Mouse (Mus musculus) adrenal gland, adult 8-10 months (tissue): ENCODE measurements around the gene Tgfbr2. TPM values are rescaled to one million over a fixed set of nuclear protein-coding genes. Genes with fewer than 3 reads are reported as not detected.

Source experiments
- DNase-seq: peaks from one replicate; pipeline ENCODE4 v3.0.0; 2022
- total RNA-seq, 4 experiments: library from RNA; stranded (reverse); gene quantifications; 2 replicates each; pipeline ENCODE4 v1.2.4; 2022

The Tgfbr2 gene
- 100 to 1,000 TPM in 2 of 4 experiments, 10 to 100 TPM in 2; 73.2 to 118 (median 99.8) TPM for total RNA-seq

- peak; percentile 85 for DNase-seq
Measured at GRCm38 (mm10) chr9:116174481-116175461, at the start of gene Tgfbr2. Gene Tgfbr2 (minus strand): TSS chr9:116175360.

GRCm38 (mm10) chr9:116223368-116223767 lies 48.2 kb upstream of the Tgfbr2 start:
- DNase-seq, result no peak

GRCm38 (mm10) chr9:116222643-116223042 lies 47.5 kb upstream of the Tgfbr2 start:
- DNase-seq, result no peak

GRCm38 (mm10) chr9:116222000-116222399 lies 46.8 kb upstream of the Tgfbr2 start:
- no peak for DNase-seq

DNA sequence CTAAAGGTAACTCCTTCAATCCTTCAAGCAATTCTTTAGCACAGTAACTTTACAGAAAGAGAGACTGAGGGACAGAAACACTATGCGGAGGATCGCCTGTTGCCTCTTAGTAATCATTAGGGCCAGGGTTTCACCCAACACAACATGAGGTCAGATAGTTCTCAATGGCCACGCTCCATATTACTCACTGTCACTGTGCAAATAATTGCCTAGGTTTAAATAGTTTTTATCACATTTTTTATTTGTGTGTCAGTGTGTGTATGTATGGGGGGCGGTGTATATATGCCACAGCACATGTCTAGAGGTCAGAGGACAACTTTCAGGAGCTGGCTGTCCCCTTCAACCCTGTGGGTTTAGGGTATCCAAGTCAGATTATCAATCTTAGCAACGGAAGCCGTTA lies 46.4 kb upstream of the Tgfbr2 start:
- no peak for DNase-seq

- DNase-seq, result no peak
Measured at GRCm38 (mm10) chr9:116220616-116221015, 45.5 kb upstream of the Tgfbr2 start.

DNA sequence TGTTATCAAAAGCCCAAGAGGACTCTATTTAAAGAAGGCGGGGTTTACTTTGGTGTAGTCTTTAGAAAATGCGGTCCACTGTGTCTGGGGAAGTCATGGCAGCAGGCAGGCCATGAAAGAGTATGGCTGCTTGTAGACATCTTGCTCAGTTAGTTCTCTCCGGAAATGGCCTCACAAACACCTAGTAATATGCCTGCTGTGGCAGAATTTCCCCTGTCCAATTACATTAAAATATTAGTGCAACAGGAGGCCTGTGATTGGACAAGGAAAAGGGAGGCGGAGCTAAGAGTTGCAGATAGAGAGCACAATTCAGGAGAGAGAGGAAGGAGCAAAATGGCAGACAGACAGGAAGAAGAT lies 45.0 kb upstream of the Tgfbr2 start:
- no peak for DNase-seq

GRCm38 (mm10) chr9:116219234-116220158 lies 44.3 kb upstream of the Tgfbr2 start:
- no peak for DNase-seq

GRCm38 (mm10) chr9:116218780-116219179 lies 43.6 kb upstream of the Tgfbr2 start:
- DNase-seq, result no peak

DNA sequence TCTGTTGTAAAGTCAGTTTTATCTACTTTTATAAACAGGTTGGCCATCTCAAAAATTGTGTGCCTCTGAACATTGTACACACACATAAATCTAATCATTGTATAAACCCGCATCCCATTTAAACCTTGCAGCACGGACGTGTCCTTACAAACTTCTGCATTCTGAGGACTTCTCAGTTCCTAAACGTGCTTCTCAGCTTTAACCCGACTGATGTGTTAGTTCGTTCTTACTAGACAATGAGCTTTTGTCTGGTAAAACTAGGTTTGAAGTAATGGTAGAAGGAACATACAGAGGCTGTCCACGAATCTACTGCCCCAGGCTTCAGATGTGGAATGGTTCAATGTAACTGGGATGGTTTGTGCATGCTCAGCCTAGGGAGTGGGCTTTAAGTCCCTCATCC lies 41.9 kb upstream of the Tgfbr2 start:
- DNase-seq, result no peak

DNA sequence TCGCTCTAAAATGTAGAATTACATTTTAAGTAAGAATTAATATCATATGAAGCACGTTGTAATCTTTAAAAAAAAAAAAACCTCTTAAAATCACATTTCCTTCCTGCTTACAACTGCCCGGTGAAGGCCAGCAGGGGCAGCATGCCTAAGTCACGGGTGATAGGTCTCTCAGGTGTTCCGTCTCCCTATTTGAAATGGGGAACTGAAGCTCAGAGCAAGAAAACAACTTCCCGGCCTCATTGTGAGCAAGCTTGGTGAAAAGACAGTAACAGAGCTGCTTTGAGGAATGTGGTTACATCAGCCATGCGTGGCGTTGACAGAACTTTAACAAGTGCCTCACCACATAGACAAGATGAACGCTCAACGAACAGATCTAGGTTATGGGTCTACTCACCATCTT lies 41.5 kb upstream of the Tgfbr2 start:
- DNase-seq, result no peak

DNA sequence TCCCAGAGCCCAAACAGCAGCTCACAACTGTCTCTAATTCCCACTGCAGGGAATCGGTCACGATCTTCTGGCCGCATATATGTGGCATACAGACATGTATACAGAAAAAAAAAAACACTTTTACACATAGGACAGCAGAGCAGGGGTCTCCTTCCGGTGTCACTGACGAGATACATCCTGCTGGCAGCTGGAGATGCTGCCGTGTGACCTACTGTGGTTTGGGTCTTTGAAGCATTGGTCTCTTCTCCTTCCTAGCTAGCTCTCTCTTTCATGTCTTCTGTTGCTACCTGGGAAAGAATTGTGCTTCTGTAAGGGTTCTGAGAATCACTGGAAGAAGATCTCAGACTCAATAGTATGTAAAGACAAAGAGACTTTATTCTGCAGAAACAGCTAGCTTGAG lies 39.1 kb upstream of the Tgfbr2 start:
- DNase-seq, result no peak

- DNase-seq, result no peak
Measured at GRCm38 (mm10) chr9:116212915-116213619, 37.9 kb upstream of the Tgfbr2 start.

- DNase-seq, result no peak
Measured at GRCm38 (mm10) chr9:116212069-116212468, 36.9 kb upstream of the Tgfbr2 start.

DNA sequence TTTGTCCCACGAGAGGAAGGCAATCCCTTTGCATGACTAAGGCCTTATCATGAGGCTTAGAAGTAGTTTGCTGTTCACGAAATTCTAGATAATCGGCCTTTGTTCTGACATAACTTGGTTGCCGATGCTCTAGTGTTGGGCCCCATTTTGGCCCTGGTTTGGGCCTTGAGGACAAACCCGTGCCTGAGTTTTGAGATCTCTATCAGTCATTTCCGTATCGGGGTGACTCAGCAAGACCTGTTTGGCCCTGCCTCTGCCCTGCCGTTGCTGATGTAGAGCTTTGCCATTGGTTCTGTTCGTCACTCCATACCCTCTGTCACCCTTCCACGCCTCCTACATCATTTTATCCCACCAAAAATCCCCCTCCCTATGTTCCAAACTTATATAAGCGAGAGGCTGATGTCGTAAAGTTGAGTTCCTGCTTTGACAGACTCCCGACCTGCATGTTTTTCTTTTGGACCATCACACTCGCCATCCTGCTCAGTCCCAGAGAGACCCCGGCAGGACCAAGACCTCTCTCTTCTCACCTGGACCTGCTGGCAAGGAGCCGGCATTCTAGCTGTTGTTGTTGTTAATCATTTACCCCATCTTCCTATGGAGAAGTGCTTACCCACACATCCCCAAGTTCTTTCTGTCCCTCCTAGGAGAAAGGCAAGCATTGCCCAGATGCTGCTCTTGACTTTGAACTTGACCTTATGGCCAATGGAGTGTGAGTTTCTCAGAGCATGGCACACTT lies 33.2 kb upstream of the Tgfbr2 start:
- DNase-seq, result no peak

DNA sequence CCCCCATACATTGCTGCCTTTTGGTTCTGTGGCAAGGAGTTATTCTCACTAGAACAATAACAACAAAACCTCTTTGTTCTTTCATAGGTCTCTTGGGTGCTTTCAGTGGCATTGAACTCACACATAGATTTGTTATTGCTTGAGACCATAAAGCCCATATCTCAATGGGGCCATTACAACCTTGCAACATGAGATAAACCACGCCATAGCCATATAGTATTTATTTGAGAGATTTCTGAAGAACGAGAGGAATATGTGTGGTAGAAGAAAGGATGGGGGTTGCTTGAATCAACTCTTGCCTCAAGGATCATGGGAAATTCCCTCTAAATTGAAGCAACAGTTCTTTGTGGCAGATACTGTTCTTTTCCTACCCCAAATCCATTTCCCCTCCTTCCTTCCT lies 31.7 kb upstream of the Tgfbr2 start:
- DNase-seq, result no peak

DNA sequence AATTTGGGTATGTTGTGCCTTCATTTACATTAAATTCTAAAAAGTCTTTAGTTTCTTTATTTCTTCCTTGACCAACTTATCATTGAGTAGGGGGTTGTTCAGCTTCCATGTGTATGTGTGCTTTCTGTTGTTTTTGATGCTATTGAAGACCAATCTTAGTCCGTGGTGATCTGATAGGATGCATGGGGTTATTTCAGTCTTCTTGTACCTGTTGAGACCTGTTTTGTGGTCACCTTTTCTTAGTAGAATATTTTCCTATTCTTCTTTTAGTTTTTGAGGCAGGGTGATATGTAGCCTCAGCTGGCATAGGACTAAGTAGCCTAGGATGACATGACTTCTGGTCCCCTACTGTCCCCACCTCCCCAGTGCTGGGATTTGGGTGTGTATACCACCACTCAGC lies 28.5 kb upstream of the Tgfbr2 start:
- DNase-seq, result no peak

DNA sequence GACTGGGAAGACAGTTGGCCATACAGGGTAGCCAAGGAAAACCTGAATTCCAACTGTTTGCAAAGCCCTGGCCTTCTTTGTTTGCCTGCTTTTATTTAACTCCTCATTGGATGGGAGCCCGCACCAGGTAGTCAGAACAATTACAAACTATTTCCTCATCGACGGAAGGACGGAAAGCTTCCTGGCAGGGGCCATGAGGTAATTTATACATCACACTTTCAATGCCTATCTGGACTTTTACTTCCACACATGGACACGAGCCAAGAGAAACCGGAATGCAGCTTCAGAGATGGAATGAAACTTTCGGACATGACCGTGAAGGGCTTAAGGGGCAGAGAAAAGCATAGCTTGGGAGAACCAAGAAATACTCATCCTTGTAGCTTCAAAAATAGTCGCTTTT lies 24.0 kb upstream of the Tgfbr2 start:
- DNase-seq, result no peak

GRCm38 (mm10) chr9:116198488-116198887 lies 23.3 kb upstream of the Tgfbr2 start:
- no peak for DNase-seq

- DNase-seq, result no peak
Measured at GRCm38 (mm10) chr9:116197491-116198170, 22.5 kb upstream of the Tgfbr2 start.

GRCm38 (mm10) chr9:116193889-116194450 lies 18.8 kb upstream of the Tgfbr2 start:
- no peak for DNase-seq
